Mouse (Mus musculus): ENCODE measurements around the gene Gnmt.

Gene Gnmt

DNA sequence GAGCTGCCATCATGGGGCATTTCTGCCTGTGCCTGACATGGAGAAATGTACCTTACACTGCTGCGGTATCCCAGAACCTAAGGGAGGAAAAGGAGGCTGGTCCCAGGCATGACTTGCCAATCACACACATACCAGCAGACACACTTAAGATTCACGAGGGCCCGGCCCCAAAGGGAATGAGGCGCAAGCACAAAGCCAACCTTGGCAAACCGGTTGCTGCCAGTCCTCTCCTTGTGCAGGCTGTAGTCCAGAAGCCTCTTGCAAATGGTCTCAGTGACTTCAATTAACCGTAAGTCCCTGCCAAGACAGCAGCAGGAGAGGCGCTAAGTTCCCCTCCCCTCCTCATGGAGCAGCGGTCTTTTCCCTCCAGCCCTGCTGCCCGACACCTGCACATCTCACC lies 14.0 kb upstream of the Gnmt start:
- in situ Hi-C loops (cut with MboI): no loop called here

DNA sequence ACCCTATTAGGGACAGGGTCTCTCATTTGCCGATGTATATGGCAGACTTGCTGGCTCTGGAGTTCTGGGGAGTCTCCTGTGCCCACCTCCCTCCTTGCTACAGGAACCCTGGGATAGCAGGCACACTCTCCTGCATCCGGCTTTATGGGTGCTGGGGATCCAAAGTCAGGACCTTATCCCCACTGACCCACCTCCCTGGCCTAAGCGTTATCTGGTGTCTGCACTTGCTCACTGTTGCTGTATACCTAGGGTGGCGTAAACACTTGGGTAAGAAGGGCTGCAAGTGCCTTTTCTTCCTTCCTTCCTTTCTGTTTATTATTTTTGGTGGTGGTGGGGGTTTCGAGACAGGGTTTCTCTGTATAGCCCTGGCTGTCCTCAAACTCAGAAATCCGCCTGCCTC lies 12.3 kb upstream of the Gnmt start:
- in situ Hi-C loops (cut with MboI): no loop called here

GRCm38 (mm10) chr17:46736160-46736559 lies 7.2 kb upstream of the Gnmt start:
- in situ Hi-C loops (cut with MboI): no loop called here

DNA sequence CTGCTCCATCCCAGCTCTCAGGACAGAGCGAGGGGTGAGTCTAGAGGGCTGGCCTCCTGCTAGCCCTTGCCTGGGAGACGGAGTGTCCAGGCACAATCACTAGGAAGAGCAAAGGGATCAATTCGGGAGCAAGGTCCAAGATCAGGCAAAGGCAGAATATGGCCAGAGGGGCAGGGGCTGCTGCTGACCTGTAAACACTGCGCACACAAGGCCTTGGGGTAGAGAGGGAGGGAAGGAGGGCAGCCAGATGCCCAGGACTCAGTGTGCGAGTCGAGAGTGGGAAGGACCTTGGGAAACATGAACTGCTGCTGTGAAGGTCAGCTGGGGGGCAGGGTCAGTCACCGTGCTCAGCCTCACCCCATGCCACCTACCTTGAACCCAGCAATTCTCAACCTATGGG lies 6.3 kb upstream of the Gnmt start:
- in situ Hi-C loops (cut with MboI): no loop called here

- in situ Hi-C loops (cut with MboI): no loop called here
Measured at GRCm38 (mm10) chr17:46734055-46734454, 5.1 kb upstream of the Gnmt start.

GRCm38 (mm10) chr17:46728496-46728895 lies 472 bp downstream of the Gnmt start:
- in situ Hi-C loops (cut with MboI): no loop called here

GRCm38 (mm10) chr17:46728021-46728420 lies 947 bp downstream of the Gnmt start:
- in situ Hi-C loops (cut with MboI): no loop called here

GRCm38 (mm10) chr17:46727271-46727670 lies 1.7 kb downstream of the Gnmt start:
- in situ Hi-C loops (cut with MboI): no loop called here

DNA sequence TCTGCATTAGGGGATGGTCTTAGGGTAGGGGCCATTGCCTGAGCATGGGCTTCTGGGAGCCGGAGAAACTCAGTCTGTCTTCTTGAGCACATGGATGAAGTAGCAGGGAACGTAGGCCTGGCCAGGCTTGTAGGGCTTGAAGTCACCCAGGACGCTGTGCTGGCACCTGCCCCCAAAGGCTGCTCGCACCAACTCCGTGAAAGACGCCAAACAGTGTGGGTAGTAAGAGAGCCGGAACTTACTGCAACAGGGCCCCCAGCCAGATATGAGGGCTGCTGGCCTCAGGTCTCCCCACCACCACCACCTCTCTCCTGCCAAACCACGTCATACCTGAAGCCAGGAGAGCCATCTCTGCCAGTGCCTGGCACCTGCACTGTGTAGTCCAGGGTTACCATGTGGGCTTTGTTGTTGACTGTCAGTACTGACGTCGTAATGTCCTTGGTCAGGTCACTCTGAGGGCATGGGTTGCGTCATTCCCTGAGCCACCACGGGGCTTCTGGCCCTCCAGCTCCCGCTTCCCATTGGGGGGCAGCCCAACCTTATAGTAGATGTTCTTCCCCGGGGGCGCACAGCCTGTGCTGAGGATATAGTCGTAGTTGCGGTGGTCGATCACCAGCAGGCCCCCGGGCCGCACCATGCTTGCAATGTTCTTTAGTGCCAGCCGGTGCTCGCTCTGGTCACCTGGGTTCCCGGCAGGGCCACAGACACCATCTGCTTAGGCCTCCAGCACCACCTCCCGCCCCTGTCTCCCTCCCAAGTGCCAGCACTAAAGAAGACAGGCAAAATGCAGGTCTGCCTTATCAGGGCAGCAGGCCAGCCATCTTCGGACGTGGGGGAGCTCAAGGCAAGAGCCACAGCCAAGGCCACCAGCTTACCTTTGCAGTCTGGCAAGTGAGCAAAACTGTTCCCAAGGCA lies 3.0 kb downstream of the Gnmt start:
- in situ Hi-C loops (cut with MboI): no loop called here

DNA sequence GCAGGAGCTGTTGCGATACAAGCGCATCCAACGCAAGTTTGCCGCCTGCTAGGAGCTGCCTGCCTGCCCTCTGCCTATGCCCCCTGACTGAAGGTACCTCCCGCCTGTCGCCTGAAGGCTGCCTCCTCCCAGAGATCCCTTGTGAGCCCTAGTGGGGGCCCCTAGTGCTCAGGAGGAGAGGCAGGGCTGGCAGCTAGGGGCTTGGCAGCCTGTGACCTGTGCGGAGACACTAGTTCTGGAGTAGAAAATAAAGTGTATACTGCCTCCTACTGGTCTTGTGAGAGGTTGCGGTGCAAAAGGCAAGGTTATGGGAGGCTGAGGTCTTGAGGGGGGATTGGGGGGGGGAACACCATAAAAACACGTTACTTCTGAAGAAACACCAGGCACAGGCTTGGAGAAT lies 3.7 kb downstream of the Gnmt start:
- in situ Hi-C loops (cut with MboI): no loop called here

DNA sequence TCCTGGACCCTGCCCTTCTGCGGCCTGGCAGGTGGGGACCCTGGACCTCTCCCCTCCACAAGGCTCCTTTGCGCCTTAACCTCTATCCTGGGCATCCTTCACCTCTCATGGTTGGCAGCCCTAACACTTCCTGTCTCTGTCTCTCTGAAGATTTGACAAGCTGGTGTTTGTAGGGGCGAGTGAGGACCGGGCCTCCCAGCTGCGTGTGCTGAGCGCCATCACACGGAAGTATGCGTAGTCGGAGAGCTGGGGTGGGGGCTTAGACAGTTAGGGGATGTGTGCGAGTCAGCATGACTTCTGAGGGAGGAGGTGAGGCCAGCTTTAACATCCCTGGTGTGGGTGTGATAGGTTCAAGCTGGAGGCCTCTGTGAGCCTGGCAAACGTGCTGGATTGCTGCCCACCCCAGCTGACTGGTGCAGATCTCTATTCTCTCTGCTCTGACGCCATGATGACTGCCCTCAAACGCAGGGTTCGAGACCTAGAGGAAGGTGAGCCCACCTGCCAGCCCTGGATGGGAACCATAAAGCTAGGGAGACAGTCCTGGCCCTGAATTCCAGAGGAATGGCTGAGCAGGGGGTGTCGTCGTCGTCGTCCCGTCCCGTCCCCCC lies 4.4 kb downstream of the Gnmt start:
- in situ Hi-C loops (cut with MboI): no loop called here

DNA sequence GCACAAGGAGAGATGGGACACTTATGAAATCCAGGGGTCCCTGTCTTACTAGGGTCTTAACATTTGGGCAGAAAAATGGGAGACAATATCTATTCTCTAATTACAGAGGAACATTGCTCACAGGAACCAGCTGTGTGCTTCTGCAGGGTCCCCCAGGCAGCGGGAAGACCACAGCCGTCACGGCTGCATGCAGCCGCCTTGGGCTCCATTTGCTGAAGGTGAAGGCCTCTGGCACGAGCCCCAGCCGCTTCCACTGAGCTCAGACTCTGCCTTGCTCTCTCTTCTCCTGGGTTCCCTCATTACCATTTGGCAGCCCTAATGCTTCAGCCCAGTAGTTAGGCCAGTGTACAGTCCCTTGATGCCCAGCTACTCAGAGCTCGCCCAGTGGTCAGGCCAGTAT lies 7.9 kb downstream of the Gnmt start:
- in situ Hi-C loops (cut with MboI): no loop called here

DNA sequence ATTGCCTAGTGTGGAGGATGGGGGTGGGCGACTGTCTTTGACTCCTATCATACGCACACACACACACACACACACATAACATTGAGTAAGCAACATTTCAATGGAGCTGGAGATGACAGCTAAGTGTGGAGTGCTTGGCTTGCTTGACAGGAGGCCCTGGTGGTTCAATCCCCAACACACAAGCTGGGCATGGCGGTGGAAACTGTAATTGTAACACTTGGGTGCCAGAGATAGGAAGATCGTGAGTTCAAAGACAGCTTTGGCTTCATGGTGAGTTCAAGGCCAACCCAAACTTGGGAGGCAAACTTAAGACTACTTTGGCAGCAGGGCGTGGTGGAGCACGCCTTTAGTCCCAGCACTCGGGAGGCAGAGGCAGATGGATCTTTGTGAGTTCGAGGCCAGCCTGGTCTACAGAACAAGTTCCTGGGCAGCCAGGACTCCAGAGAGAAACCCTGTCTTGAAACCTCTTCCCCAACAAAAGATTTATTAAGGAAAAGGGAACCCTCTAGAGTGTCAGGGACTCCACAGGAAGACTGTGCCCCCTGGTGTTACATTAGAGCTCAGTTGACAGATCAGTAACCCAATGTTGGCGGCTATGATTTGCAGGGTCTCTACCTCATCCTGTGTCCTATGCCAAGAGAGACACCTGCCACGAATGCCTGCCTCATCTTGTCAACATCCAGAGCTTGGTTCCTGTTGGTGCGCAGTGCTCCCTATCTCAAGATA lies 14.0 kb downstream of the Gnmt start:
- in situ Hi-C loops (cut with MboI): no loop called here

DNA sequence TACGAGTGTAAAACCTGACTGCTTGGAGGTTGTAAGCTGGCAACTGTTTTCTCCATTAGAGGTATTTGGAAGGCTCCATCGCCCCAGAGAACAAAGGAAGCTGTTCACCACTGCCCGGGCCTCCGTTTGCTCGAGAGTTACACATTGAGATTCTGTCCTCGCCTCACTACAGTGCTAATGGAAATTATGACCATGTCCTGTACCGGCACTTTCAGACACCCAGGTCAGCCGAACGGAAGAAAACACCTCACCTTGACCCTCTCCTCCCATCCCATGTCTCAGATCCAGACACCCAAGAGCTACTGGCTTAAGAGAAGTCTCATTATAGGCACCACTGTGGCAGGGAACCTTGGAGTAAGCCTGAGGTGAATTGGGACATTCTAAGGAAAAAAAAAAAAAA lies 15.1 kb downstream of the Gnmt start:
- in situ Hi-C loops (cut with MboI): no loop called here

- in situ Hi-C loops (cut with MboI): no loop called here
Measured at GRCm38 (mm10) chr17:46712442-46712841, 16.5 kb downstream of the Gnmt start.

- in situ Hi-C loops (cut with MboI): no loop called here
Measured at GRCm38 (mm10) chr17:46711612-46712271, 17.2 kb downstream of the Gnmt start.

DNA sequence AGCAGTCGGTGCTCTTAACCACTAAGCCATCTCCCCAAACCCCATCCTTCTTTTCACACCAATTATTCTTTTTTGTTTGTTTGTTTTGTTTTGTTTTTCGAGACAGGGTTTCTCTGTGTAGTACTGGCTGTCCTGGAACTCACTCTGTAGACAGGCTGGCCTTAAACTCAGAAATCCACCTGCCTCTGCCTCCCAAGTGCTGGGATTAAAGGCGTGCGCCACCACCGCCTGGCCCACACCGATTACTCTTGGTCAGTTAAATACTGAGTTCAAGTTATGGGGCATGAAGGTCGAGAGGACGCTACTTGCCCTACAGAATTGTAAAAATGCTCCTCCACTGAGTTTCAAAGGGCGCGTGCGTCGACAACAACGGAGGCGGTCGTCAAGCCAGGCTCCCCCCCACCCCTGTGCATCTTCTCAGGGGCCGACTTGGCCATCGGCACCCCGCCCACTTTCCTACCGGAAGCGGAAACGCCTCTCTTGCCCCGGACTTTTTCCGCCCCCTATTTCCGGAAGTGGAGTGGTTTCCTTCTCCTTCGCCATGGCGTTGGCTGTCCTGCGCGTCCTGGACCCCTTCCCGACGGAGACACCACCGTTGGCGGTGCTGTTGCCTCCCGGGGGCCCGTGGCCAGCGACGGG lies 17.9 kb downstream of the Gnmt start, which contains the start of gene Pex6:
Gene Pex6, plus strand, starts transcription at position 505 of the 639 bp plus-strand sequence.
- in situ Hi-C loops (cut with MboI): no loop called here

GRCm38 (mm10) chr17:46706375-46707089 lies 22.4 kb downstream of the Gnmt start:
- in situ Hi-C loops (cut with MboI): no loop called here

DNA sequence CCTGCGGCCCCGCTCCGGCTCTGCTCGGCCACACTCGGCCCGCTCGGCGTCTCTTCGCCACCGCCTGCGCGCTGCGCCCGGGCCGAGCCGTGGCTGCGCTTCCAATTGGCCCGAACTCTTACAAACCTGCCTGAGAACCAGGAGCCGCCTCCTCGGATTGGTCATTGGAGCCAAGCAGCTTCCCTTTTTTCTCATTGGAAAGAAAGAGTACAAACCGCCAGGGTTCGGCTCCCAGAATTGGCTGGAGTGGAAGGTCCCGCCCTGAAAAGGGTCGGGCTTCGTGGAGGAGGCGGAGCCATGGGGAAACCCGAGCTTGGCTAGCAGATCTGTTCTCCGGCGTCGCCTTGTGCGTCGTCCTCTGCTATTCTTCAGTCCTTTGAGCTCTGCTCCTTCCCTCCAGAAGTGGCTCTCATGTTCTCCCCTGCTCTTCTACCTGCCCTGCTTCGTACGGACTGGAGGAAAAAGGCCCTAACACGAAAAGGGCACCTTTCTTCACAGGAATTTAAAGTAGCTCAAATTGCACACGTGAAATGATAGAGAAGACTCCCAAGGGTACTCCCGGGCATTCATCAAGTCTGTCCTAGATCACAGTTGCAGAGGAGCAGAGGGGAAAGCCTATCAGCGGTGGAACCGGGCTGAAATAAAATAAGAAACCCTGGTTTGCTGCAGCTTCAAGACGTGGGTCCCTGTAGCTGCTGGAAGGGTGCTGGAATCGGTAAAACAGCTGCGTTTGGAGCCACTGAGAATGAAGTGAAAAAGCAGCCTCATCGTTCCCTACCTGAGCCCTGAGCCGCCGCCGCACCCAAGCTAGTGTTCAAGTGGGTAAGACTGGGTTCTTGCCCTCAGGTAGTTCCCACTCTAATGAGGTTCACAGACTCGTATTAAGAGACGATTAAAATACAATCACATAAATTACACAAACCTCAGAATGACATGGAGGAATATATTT lies 23.8 kb downstream of the Gnmt start, which contains the start of gene Ppp2r5d:
Gene Ppp2r5d, minus strand, starts transcription at position 225 of the 949 bp plus-strand sequence.
- in situ Hi-C loops (cut with MboI): no loop called here
